Mouse (Mus musculus): ENCODE data around the gene Pigc. TPM values are rescaled to one million over a fixed set of nuclear protein-coding genes. Genes with fewer than 3 reads are reported as not detected.

Gene Pigc
- total RNA-seq (2021) = 10 to 100 TPM; 15.0 TPM
- long read RNA-seq, experiment 1, full-length matches to known transcripts = 14 of 14 reads
- long read RNA-seq, experiment 1, partial matches to known transcripts = 0 of 14 reads
- long read RNA-seq, experiment 1, other reads (novel, unspliced or antisense) = 0 of 14 reads
- long read RNA-seq, experiment 2, full-length matches to known transcripts = 22 of 24 reads
- long read RNA-seq, experiment 2, partial matches to known transcripts = 0 of 24 reads
- long read RNA-seq, experiment 2, other reads (novel, unspliced or antisense) = 2 of 24 reads

GRCm38 (mm10) chr1:161968589-161969407 lies at the start of gene Pigc:
TSS of gene Pigc (plus strand) at chr1:161969186.
- peak; percentile 84 to 93 for DNase-seq
- intact Hi-C loops (cut with DNase I) = loop anchor here (5.0 kb wide), 1 partner anchor 91 kb away; the partner anchor contains the start of gene Suco

- intact Hi-C loops (cut with DNase I) = no loop called here
- DNase-seq = no peak
These were observed 49.4 kb upstream of the Pigc start for GRCm38 (mm10) chr1:161919594-161919993.

- no peak for DNase-seq
- intact Hi-C loops (cut with DNase I) = no loop called here
These were observed 48.2 kb upstream of the Pigc start for GRCm38 (mm10) chr1:161920475-161921454.

- intact Hi-C loops (cut with DNase I) = no loop called here
- no peak for DNase-seq
These were observed 47.1 kb upstream of the Pigc start for GRCm38 (mm10) chr1:161921928-161922327.

GRCm38 (mm10) chr1:161924321-161924720 lies 44.7 kb upstream of the Pigc start:
- intact Hi-C loops (cut with DNase I) = no loop called here
- no peak for DNase-seq

- DNase-seq = no peak
- intact Hi-C loops (cut with DNase I) = no loop called here
These were observed 43.6 kb upstream of the Pigc start for GRCm38 (mm10) chr1:161925281-161925805.

GRCm38 (mm10) chr1:161927976-161928375 lies 41.0 kb upstream of the Pigc start:
- intact Hi-C loops (cut with DNase I) = no loop called here
- DNase-seq = no peak

GRCm38 (mm10) chr1:161931313-161931712 lies 37.7 kb upstream of the Pigc start:
- intact Hi-C loops (cut with DNase I) = no loop called here
- no peak for DNase-seq

- intact Hi-C loops (cut with DNase I) = no loop called here
- DNase-seq = no peak
These were observed 37.2 kb upstream of the Pigc start for GRCm38 (mm10) chr1:161931817-161932216.

GRCm38 (mm10) chr1:161932286-161932685 lies 36.7 kb upstream of the Pigc start:
- intact Hi-C loops (cut with DNase I) = no loop called here
- no peak for DNase-seq

- DNase-seq = no peak
- intact Hi-C loops (cut with DNase I) = no loop called here
These were observed 26.9 kb upstream of the Pigc start for GRCm38 (mm10) chr1:161942082-161942481.

- DNase-seq = no peak
These were observed 17.8 kb upstream of the Pigc start for GRCm38 (mm10) chr1:161951009-161951779.

GRCm38 (mm10) chr1:161952599-161952998 lies 16.4 kb upstream of the Pigc start:
- no peak for DNase-seq
- intact Hi-C loops (cut with DNase I) = no loop called here

More at GRCm38 (mm10) chr1:161951009-161951779, 17.8 kb upstream of the Pigc start:
- intact Hi-C loops (cut with DNase I) = no loop called here

GRCm38 (mm10) chr1:161955846-161956245 lies 13.1 kb upstream of the Pigc start:
- intact Hi-C loops (cut with DNase I) = no loop called here
- no peak for DNase-seq

GRCm38 (mm10) chr1:161957964-161958950 lies 10.7 kb upstream of the Pigc start:
- no peak for DNase-seq

GRCm38 (mm10) chr1:161962465-161963377 lies 6.3 kb upstream of the Pigc start:
- intact Hi-C loops (cut with DNase I) = no loop called here
- DNase-seq = no peak

More at GRCm38 (mm10) chr1:161957964-161958950, 10.7 kb upstream of the Pigc start:
- intact Hi-C loops (cut with DNase I) = no loop called here

GRCm38 (mm10) chr1:161967936-161968335 lies 1.1 kb upstream of the Pigc start:
- intact Hi-C loops (cut with DNase I) = loop anchor here (5.0 kb wide), 1 partner anchor 91 kb away; the partner anchor contains the start of gene Suco
- no peak for DNase-seq

Data from gastrocnemius, postnatal 36 days (tissue).